Mouse (Mus musculus) A20 (cell line): ENCODE measurements around the gene Ccdc107.

Experiments
- DNase-seq: peaks from one replicate; pipeline ENCODE4 v3.0.0-alpha.2; 2011; ENCODE audit warnings: low read depth, low spot score

The Ccdc107 gene

DNA sequence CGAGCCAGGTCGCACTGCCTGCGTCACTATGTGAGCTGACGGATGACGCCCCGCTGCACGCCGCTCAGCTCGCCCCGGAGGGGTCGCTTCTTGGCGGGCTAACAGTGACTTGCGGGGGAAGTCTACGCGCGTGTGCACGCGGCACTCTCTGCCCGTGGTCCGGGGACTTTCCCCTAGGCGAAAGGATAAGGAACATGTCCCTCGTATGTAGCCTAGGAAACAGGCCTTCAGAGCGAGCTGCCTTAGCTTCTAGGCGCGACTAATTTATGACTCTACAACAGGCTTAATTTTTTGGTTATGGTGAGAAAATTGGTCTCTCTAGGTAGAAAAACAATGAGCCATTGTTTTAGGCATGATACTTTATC is at the start of gene Ccdc107:
Ccdc107 (plus strand) TSS at position 80 of the 365 bp plus-strand sequence.
- DNase-seq = peak; percentile 96

DNA sequence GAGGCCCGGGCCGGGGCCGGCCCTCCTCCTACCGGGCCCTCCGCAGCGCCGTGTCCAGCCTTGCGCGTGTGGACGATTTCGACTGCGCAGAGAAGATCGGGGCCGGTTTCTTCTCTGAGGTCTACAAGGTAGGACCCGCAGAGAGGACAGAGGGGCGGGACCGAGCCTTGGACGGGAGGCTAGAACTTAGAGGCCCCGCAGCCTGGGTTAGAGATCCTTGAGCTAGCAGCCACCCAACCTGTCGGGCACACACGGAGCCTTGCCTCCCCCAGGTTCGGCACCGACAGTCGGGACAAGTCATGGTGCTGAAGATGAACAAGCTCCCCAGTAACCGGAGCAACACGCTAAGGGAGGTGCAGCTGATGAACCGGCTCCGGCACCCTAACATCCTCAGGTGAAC is 49.2 kb upstream of the Ccdc107 start:
- peak; percentile 54 for DNase-seq

DNA sequence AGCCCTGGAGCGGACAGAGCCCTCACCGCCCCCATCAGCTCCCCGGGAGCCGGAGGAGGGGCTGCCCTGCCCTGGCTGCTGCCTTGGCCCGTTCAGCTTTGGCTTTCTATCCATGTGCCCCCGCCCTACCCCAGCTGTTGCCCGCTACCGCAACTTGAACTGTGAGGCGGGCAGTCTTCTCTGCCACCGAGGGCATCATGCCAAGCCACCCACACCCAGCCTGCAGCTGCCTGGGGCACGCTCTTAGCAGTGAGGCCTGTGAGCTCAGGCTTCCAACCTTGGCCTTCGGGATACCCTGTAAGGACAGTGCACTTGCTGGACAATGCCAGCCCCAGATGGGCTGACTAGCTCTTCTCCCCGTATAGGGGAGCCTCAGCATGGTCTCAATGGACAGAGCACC is 45.4 kb upstream of the Ccdc107 start:
- no peak for DNase-seq

DNA sequence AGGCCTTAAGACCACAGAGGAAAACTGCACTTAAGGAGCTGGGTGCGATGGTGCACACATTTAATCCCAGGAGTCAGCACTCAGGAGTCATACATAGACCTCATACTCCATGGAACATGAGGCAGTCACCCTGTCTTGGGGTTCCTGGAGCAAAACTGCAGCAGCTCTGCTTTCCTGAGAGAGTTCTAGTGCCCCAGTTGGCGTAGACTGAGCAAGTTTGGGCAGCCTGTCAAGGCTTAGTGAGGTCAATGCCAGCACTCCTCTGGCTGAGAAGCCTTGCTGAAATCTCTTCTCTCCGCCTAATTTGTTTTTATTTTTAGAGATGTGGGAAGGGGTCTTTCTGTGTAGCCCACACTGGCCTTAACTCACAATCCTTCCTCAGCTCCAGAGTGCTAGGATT is 44.1 kb upstream of the Ccdc107 start:
- DNase-seq = no peak

DNA sequence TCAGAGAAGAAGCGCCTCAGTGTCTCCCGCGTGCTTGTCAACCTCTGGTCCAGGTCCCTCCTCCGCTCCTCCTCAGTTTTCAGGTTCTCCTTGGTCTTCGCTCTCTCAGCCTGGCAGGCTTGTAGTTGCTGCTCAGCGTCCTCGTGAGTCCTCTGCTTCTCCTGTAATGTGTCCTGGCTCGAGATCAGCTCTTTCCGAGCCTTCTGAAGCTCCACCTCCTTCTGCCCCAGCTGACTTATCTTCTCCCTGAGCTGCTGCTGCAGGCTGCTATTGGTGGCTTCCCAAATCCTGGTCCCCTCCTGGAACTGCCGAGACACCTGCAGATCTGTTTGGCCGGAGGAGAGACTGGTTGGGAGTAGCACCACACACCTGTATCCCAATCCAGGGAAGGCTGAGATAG is 40.4 kb upstream of the Ccdc107 start:
- no peak for DNase-seq

DNA sequence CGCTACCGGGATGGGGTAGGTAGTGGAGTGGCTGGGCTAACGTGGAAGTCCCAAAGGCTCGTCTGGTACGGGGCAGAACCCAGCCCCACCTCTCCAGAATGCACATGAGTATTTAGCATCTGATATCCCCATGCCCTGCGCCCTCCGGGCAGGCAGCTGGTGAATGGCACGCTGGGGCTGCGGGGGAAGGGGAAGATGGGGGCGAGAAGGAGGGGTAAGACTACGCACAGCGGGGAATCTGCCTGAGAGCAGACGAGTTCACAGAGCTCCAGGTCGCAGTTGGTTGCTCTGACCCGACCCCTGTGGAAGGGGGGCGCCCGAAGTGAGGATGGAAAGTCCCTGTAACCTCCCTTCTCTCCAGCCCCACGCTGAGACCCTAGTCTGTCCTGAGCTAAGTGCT is 39.3 kb upstream of the Ccdc107 start:
- DNase-seq = peak; percentile 67

DNA sequence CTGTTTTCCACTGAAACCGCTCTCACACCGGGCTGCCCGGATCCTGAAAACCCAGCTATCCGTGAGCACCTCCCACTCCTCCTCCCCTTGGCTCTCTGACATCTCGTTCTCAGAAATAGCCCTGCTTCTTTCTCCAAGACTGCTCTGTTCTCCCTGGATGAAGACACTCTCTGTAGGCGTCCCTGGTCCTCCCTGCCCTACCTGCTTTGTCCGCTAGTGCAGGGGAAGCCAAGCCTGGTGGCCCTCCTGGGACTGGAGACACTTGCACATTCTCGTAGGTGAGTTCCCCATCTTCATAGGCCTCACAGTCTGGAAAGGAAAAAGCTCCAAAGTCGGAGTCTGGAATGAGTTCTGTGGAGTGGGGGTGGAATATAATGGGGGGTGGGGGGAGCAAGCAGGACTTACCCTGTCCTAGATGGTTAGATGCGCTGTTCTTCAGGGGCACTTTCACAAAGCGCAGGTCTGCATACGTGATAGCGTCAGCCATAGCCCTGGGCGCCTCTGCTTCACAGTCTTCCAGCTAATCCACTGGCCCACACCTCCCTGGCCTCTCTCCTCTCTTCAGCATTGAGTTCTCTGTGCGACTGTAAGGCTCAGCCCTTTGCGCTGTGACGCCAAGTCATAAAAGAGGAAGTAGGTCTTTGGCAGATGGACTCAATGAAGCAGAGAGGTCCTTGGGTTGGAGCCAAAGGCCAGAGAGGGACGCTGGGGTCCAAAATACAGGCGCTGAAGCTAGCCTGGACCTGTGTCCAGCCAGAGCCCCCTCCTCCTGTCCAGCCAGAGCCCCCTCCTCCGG is 38.5 kb upstream of the Ccdc107 start, which contains the start of gene Cd72:
Cd72 (minus strand) TSS at position 588 of the 796 bp plus-strand sequence.
- peak; percentile 93 for DNase-seq

DNA sequence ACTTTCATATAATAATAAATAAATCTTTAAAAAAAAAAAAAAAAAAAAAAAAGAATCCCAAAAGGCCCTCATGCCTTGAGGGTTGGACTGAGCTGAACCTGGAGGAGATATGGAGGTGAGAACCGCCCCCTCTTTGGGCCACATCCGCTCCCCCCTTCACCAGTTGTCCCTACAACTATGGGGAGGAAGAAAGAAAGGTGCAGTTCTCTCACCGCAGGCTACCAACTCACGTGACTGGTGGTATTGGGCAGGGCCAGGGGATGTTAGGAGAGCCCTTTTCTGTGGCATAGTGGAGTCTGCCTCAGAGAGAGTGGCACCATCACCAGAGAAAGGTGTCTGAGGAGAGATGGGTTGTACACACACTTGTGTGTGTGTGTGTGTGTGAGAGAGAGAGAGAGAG is 36.2 kb upstream of the Ccdc107 start:
- peak; percentile 55 for DNase-seq

DNA sequence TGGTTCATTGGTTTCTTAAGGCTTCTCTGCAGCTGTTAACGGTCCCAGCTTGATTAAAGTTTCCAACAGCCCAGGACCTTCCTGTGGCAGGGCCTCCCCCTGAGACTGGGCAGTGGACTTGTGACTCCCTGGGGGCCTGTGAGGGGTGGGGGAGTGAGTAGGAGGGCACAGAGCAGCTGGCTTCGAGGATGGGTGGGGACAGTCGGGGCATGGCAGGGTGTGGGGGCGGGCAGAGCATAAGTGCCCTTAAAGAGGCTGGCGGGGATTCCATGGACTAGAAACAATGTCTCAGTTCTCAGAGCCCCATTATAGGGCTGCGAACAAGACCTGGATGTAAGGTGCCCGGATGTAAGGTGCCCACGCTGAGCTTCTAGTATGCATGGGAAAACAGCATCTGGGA is 35.6 kb upstream of the Ccdc107 start:
- DNase-seq = peak; percentile 68

DNA sequence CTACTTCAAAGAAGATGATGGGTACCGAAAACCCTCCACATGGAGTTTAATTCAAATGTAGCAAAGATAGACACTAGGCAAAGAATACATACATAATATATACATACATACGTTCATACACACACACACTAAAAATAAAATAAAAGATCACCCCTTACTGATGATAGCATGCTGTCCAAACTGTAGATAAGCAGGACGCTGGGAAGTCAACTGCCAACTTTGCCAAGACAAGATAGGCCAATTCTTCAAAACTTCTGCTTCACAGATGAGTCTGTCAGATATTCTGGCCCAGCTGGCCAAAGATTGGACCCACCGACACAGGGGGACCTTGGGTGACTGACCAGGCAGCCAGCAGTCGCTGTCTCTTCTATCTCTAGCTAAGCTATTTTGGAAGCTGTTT is 29.6 kb upstream of the Ccdc107 start:
- no peak for DNase-seq

DNA sequence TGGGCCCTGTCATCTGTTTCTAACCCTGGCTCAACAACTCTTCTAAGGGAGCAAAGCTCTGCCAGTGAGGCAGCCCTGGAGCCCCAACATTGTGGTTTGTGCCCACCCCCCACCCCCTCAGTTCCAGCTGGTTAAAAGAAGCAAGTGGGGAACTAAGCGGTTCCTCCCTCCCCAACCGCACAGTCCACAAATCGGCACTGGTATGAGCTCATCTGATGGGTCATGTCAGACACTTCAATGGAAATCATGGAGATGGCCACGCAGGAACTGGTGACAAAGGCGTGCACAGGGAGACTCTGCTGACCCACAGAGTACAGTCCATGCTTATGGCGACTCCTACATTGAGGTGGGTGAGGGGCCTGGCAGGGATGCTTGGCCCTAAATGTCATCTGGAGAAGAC is 26.8 kb upstream of the Ccdc107 start:
- DNase-seq = peak; percentile 39

DNA sequence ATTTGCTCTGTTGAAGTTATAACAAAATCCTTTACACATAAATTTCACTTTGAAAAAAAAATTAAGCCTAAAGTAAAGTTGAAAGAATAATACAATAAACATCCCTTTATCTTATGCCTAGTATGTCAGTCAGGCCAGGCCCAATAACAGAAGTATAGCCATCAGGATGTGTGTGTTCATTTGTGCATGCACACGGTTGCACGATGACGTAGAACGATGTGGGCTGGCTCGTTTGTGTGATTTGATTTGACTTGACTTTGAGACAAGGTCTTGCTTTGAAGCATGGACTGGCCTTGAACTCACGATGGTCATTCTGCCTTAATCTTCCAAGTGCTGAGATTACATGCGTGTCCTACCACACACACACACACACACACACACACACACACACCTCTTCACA is 25.8 kb upstream of the Ccdc107 start:
- DNase-seq = no peak

DNA sequence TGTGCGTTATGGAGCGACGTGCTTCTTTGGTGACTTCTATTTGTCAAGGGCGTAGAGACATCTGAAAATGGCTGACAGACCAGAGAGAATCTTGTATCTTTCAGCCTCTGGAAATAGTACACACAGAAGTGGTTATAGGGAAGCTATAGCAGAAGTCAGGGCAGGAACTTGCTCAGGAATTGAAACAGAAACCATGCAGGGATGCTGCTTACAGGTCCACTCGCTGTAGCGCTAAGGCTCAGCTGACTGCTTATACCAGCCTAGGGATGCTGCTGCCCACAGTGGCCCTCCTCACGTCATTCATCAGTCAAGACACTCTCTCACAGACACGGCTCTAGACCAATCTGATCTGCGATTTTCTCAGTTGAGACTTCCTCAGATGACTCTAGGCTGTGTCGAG is 22.4 kb upstream of the Ccdc107 start:
- no peak for DNase-seq

DNA sequence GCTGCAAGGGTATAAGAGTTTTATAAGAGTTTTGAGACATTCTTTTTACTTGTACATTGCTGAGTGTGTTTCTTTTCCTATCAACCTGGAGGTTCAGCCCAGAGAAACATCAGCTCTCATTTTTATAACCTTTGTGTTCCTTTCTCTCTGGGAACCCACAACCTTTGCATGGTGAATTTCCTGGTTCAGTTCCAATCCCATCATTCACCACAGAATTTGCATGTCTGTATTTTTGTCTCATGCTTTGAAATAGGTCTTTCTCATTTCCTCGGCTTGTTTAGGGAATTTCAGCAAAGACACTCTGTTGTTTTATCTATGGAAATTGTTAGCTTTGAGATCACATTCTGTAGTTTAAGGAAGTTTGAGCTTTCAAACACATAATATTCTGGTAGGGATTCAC is 19.1 kb upstream of the Ccdc107 start:
- no peak for DNase-seq

DNA sequence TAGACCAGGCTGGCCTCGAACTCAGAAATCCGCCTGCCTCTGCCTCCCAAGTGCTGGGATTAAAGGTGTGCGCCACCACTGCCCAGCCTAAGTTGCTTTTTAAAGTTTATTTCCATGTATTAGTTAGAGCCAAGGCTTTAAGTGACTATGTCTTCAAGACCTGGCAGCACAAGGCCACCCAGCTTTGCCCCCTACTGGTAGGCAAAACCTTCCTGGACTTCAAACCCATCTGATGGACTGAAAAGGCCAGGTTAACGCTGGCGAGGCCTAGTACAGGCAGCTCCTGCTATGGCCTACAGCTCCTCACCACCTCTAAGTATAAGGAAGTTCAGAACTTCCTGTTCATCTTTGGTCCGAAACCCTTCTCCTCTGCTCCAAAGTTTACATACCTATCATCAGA is 16.1 kb upstream of the Ccdc107 start:
- peak; percentile 57 for DNase-seq

DNA sequence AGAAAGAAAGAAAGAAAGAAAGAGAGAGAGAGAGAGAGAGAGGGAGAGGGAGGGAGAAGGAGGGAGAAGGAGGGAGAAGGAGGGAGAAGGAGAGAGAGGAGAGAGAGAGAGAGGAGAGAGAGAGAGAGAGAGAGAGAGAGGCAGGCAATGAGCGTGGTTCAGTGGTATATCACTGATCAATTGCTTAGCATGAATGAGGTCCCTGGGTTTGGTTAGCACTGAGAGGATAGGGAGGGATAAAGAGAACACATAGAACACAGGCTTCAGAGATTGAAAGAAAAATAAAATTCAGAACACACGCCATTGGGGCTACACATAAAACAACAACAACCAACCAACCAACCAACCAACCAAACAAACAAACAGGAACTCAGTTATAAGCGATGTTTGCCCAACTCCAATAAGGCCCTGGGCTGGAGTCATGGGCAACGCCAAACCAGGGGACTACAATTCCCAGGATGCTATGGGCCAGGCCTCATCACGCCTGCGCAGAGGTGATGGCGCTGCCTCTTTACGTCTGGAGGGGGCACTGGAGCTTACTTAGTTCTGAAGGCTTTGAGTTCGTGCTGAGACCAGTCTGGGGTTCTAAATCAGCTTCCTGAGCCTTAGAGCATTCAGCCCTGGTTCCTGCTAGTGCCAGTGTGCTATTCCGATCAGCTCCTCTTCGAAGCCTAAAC is 14.7 kb upstream of the Ccdc107 start:
- DNase-seq = peak; percentile 96

DNA sequence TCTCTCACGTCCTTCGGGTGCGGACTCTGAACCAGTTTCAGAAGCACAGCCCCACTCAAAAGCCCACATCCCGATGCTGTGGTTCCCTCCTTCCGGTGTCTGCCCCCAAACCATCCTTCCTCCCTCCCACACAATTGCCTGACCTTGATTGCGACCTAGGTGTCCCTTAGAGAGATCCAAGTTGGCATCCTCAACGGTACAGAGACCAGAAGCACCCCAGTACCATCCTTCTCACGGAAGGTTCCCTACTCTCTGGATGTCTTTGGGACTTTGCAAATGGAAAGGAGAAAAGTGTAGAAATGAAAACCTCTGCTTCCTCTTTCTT is 14.2 kb upstream of the Ccdc107 start:
- no peak for DNase-seq

DNA sequence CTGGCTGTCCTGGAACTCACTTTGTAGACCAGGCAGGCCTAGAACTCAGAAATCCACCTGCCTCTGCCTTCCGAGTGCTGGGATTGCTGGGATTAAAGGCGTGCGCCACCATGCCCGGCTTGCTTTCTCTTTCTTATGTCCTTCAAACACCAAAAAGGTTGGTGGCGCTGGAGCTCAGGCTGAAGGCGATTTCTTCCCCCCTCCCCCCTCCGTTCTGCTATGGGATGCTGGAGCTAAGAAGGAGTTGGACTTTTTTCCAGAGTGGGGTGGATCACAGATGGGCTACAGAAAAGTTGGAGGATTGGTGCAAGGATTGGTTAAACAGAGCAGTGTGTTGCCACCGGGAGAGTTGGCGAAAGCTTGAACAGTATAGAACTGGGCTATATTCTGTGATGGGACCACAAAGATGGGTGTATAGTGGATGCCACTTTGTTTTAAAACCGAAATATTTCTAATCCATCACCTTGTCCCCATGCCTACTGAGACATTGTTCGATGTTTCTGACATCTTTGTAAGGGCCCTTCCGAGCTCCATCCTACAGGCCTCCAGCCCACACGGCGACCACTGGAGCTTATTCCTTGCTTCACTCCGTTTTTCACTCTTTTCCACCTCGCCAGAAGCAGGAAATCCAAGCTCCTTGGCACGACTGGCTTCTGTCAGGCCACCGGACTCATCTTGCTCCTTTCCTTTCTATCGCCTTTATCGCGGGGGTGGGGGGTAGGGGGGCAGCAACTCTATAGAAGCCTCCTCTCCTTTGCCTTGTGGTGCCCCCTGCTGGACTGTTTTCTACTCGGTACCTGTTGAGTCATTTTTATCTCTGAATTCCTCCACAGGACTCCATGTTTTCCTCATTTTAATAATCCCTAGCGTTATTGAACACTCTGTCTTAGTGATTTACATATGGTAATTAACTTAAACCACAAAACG is 13.5 kb upstream of the Ccdc107 start:
- peak; percentile 92 for DNase-seq

DNA sequence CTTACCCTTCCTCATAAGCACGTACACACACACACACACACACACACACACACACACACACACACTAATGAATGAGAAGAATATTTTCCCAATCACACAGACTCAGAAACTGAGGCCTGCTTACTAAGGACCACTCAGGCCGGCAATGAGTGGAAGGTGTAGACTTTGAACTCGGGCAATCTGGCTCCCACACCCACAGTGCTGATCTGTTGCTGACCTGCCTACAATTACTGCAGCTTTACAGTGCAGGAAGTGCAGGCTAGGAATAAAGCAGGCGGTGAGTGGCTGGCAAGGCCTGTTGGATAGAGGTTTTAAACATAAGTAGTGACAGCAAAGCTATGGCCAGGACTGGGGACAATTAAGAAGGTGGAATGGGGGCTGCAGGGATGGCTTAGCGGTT is 11.7 kb upstream of the Ccdc107 start:
- DNase-seq = no peak

DNA sequence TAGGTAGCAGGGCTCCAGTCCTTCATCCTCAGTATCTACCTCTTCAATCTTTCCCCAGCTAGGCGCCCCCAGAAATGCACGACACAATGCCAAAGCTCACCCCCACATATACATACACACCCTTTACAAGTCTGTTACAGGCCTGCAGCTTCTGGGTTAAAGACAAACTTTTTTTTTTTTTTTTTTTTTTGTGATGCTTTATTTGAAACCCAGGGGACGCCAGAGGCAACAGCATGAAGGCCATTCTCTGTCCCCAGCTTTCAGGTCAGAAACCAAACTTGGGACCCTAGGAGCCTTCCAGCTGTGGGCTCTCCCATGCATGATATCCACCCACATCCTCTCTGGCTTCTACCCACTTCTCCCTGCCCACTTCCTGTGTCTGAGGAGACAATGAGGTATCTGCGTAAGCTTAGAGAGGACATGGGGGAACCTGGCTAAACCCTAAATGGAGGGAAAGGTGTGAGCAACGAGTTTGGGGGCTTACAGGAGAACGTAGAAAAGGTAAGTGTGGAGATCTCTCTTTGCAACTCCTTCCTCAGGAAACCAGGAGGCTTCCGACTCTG is 10.7 kb upstream of the Ccdc107 start:
- DNase-seq = no peak

DNA sequence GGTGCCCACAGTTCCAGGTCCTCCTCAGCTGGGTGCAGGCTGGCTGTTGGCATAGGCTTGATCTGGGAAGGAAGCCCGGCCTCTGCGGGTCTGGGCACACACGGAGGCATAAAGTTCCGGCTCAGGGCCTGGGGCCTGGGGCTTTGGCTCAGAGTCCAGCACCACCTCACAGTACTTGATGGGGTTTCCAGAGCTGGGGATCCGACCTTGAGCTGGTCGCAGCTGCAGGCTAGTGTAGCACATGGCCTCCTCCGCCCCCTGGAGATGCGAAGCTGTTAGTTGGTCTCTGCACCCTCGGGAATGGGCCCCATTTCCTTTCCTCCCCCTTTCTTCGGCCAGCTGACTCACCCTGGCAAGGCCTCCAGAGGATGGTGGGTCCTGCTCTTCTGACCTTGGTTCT is 10.1 kb upstream of the Ccdc107 start:
- no peak for DNase-seq

DNA sequence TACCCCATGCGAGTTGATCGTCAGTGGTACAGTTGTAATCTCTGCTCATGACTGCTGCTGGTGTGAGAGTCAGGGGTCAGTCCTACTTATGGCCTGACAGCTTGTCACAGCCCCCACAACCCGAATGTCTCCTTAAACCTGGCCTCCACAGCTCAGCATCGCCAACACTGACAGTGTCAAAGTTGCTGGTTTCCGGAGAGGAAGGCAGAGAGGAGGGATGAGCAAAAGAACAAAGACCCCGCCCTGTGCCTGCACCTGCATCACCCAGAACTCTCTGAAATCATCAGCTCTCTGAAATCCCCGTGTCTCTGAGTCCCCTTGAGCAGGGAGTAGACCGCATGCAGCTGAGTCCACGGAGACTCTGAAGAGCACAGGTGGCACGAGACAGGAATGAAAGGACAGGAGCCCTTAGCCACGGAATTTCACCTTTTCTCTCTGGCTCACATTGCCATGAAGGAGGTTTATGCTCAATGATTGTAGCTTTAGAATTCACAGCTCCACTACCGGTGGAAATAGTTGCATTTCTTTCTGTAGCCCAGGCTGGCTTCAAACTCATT is 9.1 kb upstream of the Ccdc107 start, which contains the start of gene Sit1:
Sit1 (minus strand) TSS at position 200 of the 557 bp plus-strand sequence.
- peak; percentile 58 for DNase-seq
